Mouse (Mus musculus) CH12.LX (cell line): ENCODE data around the gene Msh5. TPM values are rescaled to one million over a fixed set of nuclear protein-coding genes. Genes with fewer than 3 reads are reported as not detected.

Source experiments
- DNase-seq: peaks from one replicate; pipeline ENCODE4 v3.0.0-alpha.2; 2013; ENCODE audit errors: extremely low read depth
- H3K27ac ChIP-seq: 2 replicates; pipeline ENCODE4 v1.5.1; 2012; ENCODE audit warnings: low read depth, mild to moderate bottlenecking, control low read depth, moderate library complexity; ENCODE audit not compliant: insufficient read depth
- H3K27me3 ChIP-seq: replicated peaks from 2 replicates; pipeline ENCODE3; 2012; ENCODE audit warnings: inconsistent platforms
- H3K36me3 ChIP-seq, 2 experiments: replicated peaks in 1 of 2; 2 replicates each; pipeline versions ENCODE3 to v1.6.1; 2012; ENCODE audit warnings: inconsistent platforms in 1 of 2, low read length in 1 of 2, mild to moderate bottlenecking in 1 of 2, mixed read lengths in 1 of 2, moderate library complexity in 1 of 2; ENCODE audit not compliant: control insufficient read depth in 1 of 2, insufficient read depth in 1 of 2
- H3K4me1 ChIP-seq, 2 experiments: 2 replicates each; pipeline ENCODE4 v1.6.1; 2012; ENCODE audit warnings: inconsistent platforms in 1 of 2, moderate library complexity in 1 of 2; ENCODE audit not compliant: insufficient read depth in 2 of 2, control insufficient read depth in 1 of 2
- H3K4me2 ChIP-seq: 2 replicates; pipeline ENCODE4 v1.6.1; 2012; ENCODE audit warnings: low read depth, mild to moderate bottlenecking, control low read depth; ENCODE audit not compliant: poor library complexity, insufficient read depth, severe bottlenecking
- H3K4me3 ChIP-seq, 3 experiments: fragments of 150-350 bp in 1 of 3; sonication (generic) in 1 of 3; replicated peaks in 1 of 3; 2 replicates each; pipeline versions ENCODE3 to v1.5.1; 2011 to 2012; ENCODE audit warnings: low read depth in 2 of 3, low read length in 2 of 3, mild to moderate bottlenecking in 2 of 3, moderate library complexity in 2 of 3, control low read depth in 1 of 3, improper control_type of control experiment in 1 of 3, inconsistent platforms in 1 of 3, mixed read lengths in 1 of 3; ENCODE audit not compliant: poor library complexity in 1 of 3
- H3K79me2 ChIP-seq: replicated peaks from 2 replicates; pipeline ENCODE4 v1.6.1; 2012; ENCODE audit warnings: mild to moderate bottlenecking, moderate library complexity; ENCODE audit not compliant: control insufficient read depth, poor library complexity, insufficient read depth, severe bottlenecking; ENCODE audit errors: extremely low read depth
- H3K9ac ChIP-seq: 2 replicates; pipeline ENCODE4 v1.6.1; 2012; ENCODE audit warnings: low read depth, mild to moderate bottlenecking, control low read depth, moderate library complexity; ENCODE audit not compliant: insufficient read depth
- H3K9me3 ChIP-seq: replicated peaks from 2 replicates; pipeline ENCODE3; 2012; ENCODE audit warnings: low read length, inconsistent platforms, mixed read lengths
- CHD2 ChIP-seq: IDR thresholded peaks from 2 replicates; pipeline ENCODE4 v1.6.1; 2011; ENCODE audit warnings: low read length, improper control_type of control experiment
- CTCF ChIP-seq, 2 experiments: IDR thresholded peaks in 1 of 2; conservative IDR thresholded peaks in 1 of 2; 2 replicates each; pipeline ENCODE4 v1.5.1; 2011 to 2012; ENCODE audit warnings: low read depth in 2 of 2, low read length in 2 of 2, improper control_type of control experiment in 1 of 2, inconsistent platforms in 1 of 2, mild to moderate bottlenecking in 1 of 2, moderate library complexity in 1 of 2
- E2F4 ChIP-seq: IDR thresholded peaks from 2 replicates; pipeline ENCODE4 v1.6.1; 2011; ENCODE audit warnings: low read depth, low read length, improper control_type of control experiment; ENCODE audit not compliant: insufficient replicate concordance
- ETS1 ChIP-seq: conservative IDR thresholded peaks from 2 replicates; pipeline ENCODE4 v1.6.1; 2012; ENCODE audit warnings: low read depth, mild to moderate bottlenecking, inconsistent platforms, low read length, improper control_type of control experiment, moderate library complexity
- GABPA ChIP-seq: IDR thresholded peaks from 2 replicates; pipeline ENCODE4 v1.6.1; 2012; ENCODE audit warnings: low read depth, low read length, improper control_type of control experiment, inconsistent platforms; ENCODE audit not compliant: insufficient replicate concordance
- HCFC1 ChIP-seq: IDR thresholded peaks from 2 replicates; pipeline ENCODE4 v1.6.1; 2012; ENCODE audit warnings: low read depth, mild to moderate bottlenecking, inconsistent platforms, low read length, improper control_type of control experiment
- IRF4 ChIP-seq: IDR thresholded peaks from 2 replicates; pipeline ENCODE4 v1.6.1; 2014; ENCODE audit warnings: low read depth, mild to moderate bottlenecking, inconsistent platforms, low read length, improper control_type of control experiment
- MAFK ChIP-seq: IDR thresholded peaks from 2 replicates; pipeline ENCODE4 v1.6.1; 2011; ENCODE audit warnings: low read length, improper control_type of control experiment; ENCODE audit not compliant: insufficient replicate concordance
- MAX ChIP-seq: IDR thresholded peaks from 2 replicates; pipeline ENCODE4 v1.6.1; 2011; ENCODE audit warnings: low read length, improper control_type of control experiment
- MXI1 ChIP-seq: IDR thresholded peaks from 2 replicates; pipeline ENCODE4 v1.6.1; 2011; ENCODE audit warnings: mild to moderate bottlenecking, low read depth, low read length, improper control_type of control experiment
- PAX5 ChIP-seq: IDR thresholded peaks from 2 replicates; pipeline ENCODE4 v1.6.1; 2012; ENCODE audit warnings: low read length, inconsistent platforms, mixed read lengths
- POLR2AphosphoS2 ChIP-seq: IDR thresholded peaks from 2 replicates; pipeline ENCODE4 v1.6.1; 2011; ENCODE audit warnings: low read depth, low read length, improper control_type of control experiment
- RAD21 ChIP-seq: IDR thresholded peaks from 2 replicates; pipeline ENCODE4 v1.6.1; 2011; ENCODE audit warnings: low read depth, mild to moderate bottlenecking, low read length, improper control_type of control experiment, moderate library complexity
- RCOR1 ChIP-seq: conservative IDR thresholded peaks from 2 replicates; pipeline ENCODE4 v1.6.1; 2012; ENCODE audit warnings: low read depth, mild to moderate bottlenecking, inconsistent platforms, low read length, improper control_type of control experiment
- SIN3A ChIP-seq: IDR thresholded peaks from 2 replicates; pipeline ENCODE4 v1.6.1; 2012; ENCODE audit warnings: low read length, improper control_type of control experiment, inconsistent platforms
- SMC3 ChIP-seq: IDR thresholded peaks from 2 replicates; pipeline ENCODE4 v1.6.1; 2011; ENCODE audit warnings: low read depth, low read length, improper control_type of control experiment
- TCF12 ChIP-seq: IDR thresholded peaks from 2 replicates; pipeline ENCODE4 v1.6.1; 2014; ENCODE audit warnings: low read depth, mild to moderate bottlenecking, inconsistent platforms, low read length, improper control_type of control experiment
- USF1 ChIP-seq: IDR thresholded peaks from 2 replicates; pipeline ENCODE4 v1.6.1; 2014; ENCODE audit warnings: low read depth, mild to moderate bottlenecking, inconsistent platforms, low read length, improper control_type of control experiment
- ZC3H11A ChIP-seq: IDR thresholded peaks from 2 replicates; pipeline ENCODE4 v1.6.1; 2012; ENCODE audit warnings: low read depth, mild to moderate bottlenecking, inconsistent platforms, low read length, improper control_type of control experiment
- ZKSCAN1 ChIP-seq: IDR thresholded peaks from 2 replicates; pipeline ENCODE4 v1.6.1; 2012; ENCODE audit warnings: low read depth, inconsistent platforms, low read length, improper control_type of control experiment, borderline replicate concordance
- ZMIZ1 ChIP-seq: IDR thresholded peaks from 2 replicates; pipeline ENCODE4 v1.6.1; 2012; ENCODE audit warnings: low read depth, mild to moderate bottlenecking, inconsistent platforms, low read length, improper control_type of control experiment
- dilution Hi-C: fragments of 300-500 bp; cut with MboI; formaldehyde crosslinking; loops from 2 replicates; pipeline ENCODE4 v1.14.3; 2020; ENCODE audit warnings: low sequenced_read_pairs; ENCODE audit not compliant: extremely low pct_unique_long_range_greater_than_20kb, extremely low pct_ligation_motif_present
- in situ Hi-C: fragments of 300-500 bp; cut with MboI; formaldehyde crosslinking; loops from 3 replicates; pipeline ENCODE4 v1.14.3; 2019; ENCODE audit warnings: low sequenced_read_pairs, low pct_ligation_motif_present, low pct_unique_long_range_greater_than_20kb, mixed read lengths
- polyA plus RNA-seq: library from polyadenylated mRNA; unstranded; fragments of >175 nt; gene quantifications from 2 replicates; pipeline ENCODE4 v1.2.1, GENCODE M21; 2012; ENCODE audit warnings: low read depth; ENCODE audit not compliant: insufficient read length
- total RNA-seq, 2 experiments: library from RNA; depleted of rRNA; stranded (reverse); fragments of 300-350 nt in 1 of 2; fragments of >200 nt in 1 of 2; gene quantifications; 2 replicates each; pipeline ENCODE4 v1.2.3; 2012 to 2014

Msh5 gene
- total and polyA plus RNA-seq, 3 experiments, result 6.1 to 13.1 (median 10.6) TPM

- dilution Hi-C loops (no loop called here), in situ Hi-C loops (loop anchor here (10.0 kb wide), 1 partner anchor 85 kb away; the partner anchor contains the start of gene Ly6g5b)
- DNase-seq, result no peak
- H3K9ac ChIP-seq, result no peak overlapping the region
- H3K4me2 ChIP-seq, result no peak overlapping the region
- no peaks in the 10 kb centered on the region; the same call in none of the 2 replicates for H3K79me2 ChIP-seq
- no peaks in the 10 kb centered on the region for H3K9me3 ChIP-seq
- no peaks in the 10 kb centered on the region for H3K27me3 ChIP-seq
- H3K27ac ChIP-seq, result no peak overlapping the region
- TF ChIP-seq TCF12 (no peak), MAX (no peak), USF1 (no peak), MAFK (no peak), SMC3 (peak; percentile 32; the same call in 1 of the 2 replicates), CTCF (conservative IDR thresholded peaks at IDR 0.05 in 1 of 2, IDR thresholded peaks at IDR 0.05 in 1 of 2; ENCODE audit: low read depth in 2 of 2, low read length in 2 of 2) (peak in 1 of 2 experiments; percentile 52; a peak in 2 of 4 replicates), RCOR1 (no peak), GABPA (no peak)
- peaks cover 4 to 39% of the 10 kb centered on the region in 2 experiments for H3K36me3 ChIP-seq
- H3K4me3 ChIP-seq, result no peak overlapping the region
- peaks cover 16 to 63% of the 10 kb centered on the region in 2 experiments for H3K4me1 ChIP-seq
Observed at GRCm38 (mm10) chr17:35029691-35030532, 16.6 kb downstream of the Msh5 start.

GRCm38 (mm10) chr17:35028315-35028714 is 18.2 kb downstream of the Msh5 start:
- H3K27me3 ChIP-seq, result no peaks in the 10 kb centered on the region
- dilution Hi-C loops, result no loop called here
- H3K9me3 ChIP-seq, result no peaks in the 10 kb centered on the region
- H3K79me2 ChIP-seq, result no peaks in the 10 kb centered on the region; the same call in none of the 2 replicates
- TF ChIP-seq SIN3A (no peak), CTCF (conservative IDR thresholded peaks at IDR 0.05 in 1 of 2, IDR thresholded peaks at IDR 0.05 in 1 of 2; ENCODE audit: low read depth in 2 of 2, low read length in 2 of 2) (no peak), CHD2 (no peak), ZMIZ1 (no peak), HCFC1 (no peak), ZC3H11A (no peak), GABPA (no peak), ZKSCAN1 (no peak), RAD21 (no peak), ETS1 (no peak), RCOR1 (no peak), IRF4 (no peak), E2F4 (no peak), MAFK (no peak), MXI1 (no peak), PAX5 (no peak), POLR2AphosphoS2 (no peak)
- no peak overlapping the region for H3K4me3 ChIP-seq
- in situ Hi-C loops, result loop anchor here (10.0 kb wide), 1 partner anchor 86 kb away; the partner anchor contains the start of gene Ly6g5b
- H3K36me3 ChIP-seq, result peaks cover 4 to 54% of the 10 kb centered on the region in 2 experiments
- peak overlapping the region; percentile 26; the same call in 1 of the 2 replicates for H3K27ac ChIP-seq
- DNase-seq, result no peak
- H3K9ac ChIP-seq, result peak overlapping the region; percentile 70; the same call in 1 of the 2 replicates
- 0 out of 2 replicates have a peak overlapping the region, but pooled peaks have one; percentile 14 for H3K4me2 ChIP-seq
- H3K4me1 ChIP-seq, result peaks cover 20 to 78% of the 10 kb centered on the region in 2 experiments
